Mouse (Mus musculus): ENCODE results near the gene Gm10974.

Gm10974 gene

DNA sequence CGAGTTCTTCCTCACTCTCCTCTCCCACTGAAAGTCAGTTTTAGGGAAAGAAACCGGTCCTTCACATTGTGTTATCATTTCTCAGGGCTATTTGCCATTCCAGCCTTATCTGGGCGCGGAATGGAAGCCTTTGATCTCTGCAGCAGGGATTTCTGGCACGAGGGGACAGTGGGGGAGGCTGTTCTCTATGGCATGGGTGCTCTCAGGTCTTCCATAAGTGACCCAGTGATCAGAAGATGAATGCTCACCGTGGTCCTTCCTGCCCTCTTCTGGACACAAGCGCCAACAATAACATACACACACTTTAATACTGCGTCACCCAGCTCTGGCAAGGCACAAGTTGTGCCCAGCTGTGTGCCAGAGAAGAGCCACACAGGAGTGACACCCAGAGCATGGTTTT, 41.3 kb downstream of the Gm10974 start:
- no peak for DNase-seq

DNA sequence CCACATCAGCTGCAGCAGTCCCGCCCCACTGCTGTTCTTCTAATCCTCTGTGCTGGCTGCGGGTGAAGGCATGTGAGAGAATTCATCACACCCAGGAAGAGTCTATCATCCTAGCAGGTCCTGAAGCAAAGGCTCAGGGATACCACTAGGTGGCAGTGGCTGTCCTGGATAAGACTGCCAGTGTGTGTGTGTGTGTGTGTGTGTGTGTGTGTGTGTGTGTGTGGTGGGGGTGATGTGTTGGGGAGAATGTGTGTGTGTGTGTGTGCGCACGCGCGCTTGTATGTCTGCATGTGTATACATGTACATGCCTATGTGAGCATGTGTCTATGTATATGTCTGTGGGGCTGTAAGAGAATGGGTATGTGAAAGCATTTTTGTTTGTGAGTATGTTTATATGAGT, 43.7 kb downstream of the Gm10974 start:
- no peak for DNase-seq

DNA sequence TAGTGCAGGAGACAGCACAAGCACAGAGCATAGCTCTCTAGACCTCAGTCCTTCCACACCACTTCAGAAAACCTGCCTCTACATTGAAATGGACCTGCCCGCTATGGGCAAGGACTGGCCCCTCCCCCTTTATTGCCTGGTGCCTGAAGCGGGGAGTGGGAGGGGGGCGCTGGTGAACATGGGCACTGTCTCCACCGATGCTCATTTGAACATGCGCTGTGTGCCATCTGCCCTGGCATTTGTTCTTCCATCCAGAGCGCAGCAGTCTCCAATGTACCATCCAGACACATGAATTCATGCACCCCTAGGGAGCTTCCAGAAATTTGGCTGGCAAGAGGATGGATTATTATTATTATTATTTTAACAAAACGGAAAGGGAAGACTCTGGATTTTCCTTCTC, 47.4 kb downstream of the Gm10974 start:
- DNase-seq, result no peak

DNA sequence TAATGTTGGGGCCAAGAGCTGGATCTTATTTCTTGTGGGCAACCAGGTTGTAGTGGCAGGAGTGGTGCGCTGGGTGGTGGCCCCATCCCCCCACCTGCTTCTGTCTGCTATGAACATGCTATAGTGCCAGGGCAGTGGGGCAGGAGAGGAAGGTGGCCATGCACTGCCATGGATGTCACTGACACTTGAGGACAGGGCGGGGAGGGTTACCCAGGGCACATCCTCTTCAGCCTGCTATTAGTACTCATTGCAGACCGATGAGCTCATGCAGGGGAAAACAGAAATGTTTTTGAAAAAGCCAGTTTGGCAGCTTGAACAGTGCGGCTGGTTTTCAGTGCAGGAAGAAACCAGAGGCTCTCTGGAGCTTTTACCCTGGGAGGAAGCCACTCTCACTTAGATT, 51.1 kb downstream of the Gm10974 start:
- no peak for DNase-seq

DNA sequence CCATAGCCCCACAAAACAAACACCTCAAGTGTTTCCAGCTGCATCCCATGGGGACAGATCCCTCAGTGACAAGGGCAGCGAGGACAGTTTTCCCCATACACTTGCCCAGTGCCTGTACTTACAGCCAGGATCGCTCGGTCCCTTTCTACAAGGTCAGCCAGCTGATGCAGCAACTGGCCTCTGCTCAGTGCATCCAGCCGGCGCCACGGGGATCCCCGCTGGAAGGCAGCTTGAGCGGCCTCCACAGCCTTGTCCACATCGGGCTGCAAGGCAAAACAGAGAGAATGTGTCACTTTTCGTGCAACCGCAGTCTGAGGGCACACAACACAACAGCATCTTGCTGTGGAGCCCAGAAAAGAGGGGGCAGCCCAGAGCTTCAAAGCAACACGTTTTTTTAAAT, 53.3 kb downstream of the Gm10974 start:
- DNase-seq, result no peak

DNA sequence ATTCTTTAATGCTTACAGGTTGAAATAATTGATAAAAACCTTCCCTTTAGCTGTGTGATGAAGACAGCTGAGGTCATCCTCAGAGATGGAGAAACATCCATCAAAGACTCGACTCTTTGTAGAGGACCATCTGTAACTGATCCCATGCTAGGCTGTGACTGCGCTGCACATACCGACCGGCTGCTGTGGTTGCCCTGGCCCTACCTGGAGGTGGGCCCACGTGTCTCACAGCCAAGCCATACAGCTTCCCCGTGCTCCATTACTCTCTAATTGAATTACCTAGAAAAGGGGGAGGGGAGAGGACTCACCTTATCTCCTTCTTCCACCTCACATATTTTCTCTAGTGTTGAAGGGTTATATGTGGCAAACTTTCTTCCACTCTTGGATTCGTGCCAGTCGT, 56.2 kb downstream of the Gm10974 start:
- no peak for DNase-seq

DNA sequence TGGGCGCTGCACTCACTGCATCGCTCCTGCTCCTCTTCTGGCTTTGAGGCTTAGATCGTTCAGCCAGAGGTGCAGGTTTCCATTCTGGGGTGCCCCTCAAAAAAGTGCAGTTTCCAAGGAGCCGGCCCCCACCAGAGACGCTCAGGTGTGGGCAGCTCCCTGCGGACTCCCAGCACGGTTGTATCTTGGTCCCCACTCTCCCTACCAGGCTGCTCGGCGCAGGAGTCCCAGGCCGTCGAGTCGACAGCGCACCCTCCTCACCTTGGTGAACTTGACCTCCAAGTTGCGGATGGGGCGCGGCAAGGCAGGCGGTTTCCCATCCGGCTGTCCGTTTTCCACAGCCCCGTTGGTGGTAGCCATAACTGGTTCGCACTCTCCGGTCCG, 61.3 kb downstream of the Gm10974 start:
- DNase-seq, result no peak

DNA sequence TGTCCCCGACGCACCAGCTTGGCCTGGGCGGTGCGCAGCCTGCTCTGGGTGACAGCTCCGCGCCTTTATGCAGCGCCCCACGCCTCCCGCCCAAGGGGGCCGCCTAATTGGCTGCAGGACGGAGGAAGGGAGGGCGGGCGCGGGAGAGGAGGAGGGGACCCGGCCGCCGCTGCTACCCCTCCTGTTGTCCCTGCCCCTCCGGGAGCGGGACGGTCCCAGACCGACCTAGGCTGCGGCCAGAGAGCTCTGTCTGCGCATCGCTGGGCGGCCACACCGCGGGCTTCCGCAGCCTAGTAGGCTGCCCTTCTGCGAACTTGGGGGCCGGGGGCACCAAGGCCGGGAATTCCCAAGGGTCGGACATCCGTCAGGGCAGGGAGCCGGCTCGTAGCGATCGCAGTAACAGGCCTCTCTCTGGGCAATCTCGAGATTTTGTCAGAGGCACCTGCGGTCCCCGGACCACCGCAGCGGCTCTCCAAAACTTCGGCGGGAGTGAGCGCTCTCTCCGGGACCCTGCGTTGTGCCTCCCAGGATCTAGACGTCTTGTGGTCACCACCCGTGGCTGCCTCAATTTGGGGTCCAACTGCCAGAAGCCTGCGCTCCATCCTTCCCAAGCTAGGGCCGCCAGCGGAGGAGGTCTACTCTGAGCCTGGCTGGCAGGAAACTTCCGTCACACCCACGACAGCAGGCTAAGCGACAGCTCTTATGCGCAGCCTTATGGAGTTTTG, 61.9 kb downstream of the Gm10974 start, which contains the start of gene Aldh1a3:
Gene Aldh1a3, minus strand, starts transcription at position 81 of the 725 bp plus-strand sequence.
- no peak for DNase-seq

DNA sequence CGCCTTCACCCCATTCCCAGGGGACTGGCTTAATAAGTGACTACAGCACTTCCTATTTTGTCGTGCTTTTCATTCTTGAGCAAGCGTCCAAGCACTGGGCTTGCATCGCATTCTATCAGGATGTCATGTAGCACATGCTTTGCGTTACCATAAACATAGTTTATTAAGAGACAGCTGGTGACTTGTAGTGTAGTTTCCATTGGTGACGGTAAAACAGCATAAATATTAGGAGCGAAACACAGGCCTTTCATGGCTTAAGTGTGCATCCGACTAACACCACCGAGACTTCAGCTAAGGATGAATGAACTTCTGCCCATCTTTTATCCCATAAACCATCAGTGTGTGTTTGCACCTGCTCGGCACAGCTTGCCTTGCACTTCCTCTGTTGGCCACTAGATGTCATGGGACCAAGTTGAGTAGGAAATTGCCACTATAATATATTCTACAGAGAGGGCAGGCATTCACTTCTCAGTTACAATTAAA, 68.8 kb downstream of the Gm10974 start:
- DNase-seq, result peak; percentile 52

All from layer of hippocampus, adult 9-11 months (tissue).